Mouse (Mus musculus): ENCODE results near the gene Cdx4.

The Cdx4 gene

DNA sequence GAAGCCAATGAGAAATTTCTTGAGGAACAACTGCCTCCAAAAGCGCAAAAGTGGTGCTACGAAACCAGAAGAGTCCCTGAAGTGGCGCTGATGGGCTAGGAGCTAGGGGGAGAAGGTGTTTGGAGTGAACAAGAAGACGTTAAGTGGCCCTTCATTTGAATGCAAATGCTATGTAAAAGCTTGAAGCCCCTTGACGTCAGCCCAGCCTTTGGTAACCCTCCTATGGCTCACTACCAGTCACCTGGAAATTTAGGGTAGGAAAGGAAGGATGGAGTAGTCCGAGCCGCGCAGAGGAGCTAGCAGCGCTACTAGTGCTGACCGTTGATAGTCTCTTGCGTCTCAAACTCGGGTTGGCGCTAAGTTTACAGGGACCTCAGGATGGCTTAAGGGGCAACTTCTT lies at the start of gene Cdx4:
Gene Cdx4, plus strand, starts transcription at position 253 of the 400 bp plus-strand sequence.
- in situ Hi-C loops (cut with MseI, MboI), result no loop called here

DNA sequence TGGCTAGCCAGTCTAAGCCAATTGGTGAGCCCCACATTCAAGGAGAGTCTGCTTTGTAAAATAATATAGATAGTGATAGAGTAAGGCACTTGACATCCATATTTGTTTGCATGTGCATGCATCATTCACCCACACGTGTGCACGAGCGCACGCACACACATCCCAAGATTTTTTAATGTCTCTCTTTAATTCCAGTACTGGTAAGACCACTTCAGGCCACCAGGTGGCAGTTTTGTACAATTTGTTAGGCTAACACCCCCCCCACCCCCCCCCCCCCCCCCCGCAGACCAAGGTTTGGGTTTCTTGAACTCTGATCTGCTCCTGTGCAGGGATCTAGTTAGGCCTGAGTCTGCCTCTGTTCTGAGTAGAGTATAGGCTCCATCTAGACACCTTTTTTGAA lies 46.9 kb upstream of the Cdx4 start:
- in situ Hi-C loops (cut with MseI, MboI), result loop anchor here (5.0 kb wide), 1 partner anchor 98 kb away; no protein-coding TSS in a partner anchor

DNA sequence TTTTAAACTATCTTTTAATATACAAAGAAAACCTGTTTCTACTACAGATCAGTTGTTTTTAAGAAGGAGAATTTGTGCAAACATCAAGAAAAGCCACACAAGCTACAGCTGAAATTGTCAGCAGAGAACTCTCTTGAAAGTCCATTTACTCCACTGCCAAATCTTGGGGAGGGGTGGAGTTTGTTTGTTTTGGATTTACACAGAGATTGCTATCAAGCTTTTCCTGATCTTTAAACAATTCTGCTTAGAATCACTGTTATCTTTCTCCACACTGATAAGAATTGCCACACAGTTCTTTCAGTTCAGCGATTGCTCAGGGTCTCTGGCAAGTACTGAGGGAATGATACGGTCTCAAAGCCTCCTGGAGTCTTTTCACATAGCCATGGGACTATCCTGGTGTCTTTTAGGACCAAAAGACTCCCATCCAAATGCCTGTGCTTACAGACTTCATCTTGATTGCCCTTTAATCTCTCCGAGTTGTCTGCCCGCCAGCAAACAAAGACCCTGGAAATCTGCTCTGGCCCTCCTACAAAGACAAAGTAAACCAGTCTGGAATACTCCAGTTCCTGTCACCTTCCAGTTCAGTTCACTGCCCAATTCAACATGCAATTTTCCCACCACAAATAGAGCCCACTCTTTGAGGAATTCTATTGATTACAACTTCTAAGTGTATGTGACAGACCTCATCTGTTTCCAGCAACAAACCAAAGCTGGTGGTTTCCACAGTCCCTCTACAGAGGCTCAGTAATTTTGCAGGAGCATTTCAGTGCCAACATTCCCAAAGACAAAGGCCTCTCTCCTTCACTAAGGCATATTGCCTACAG lies 34.1 kb upstream of the Cdx4 start:
- in situ Hi-C loops (cut with MseI, MboI), result no loop called here

DNA sequence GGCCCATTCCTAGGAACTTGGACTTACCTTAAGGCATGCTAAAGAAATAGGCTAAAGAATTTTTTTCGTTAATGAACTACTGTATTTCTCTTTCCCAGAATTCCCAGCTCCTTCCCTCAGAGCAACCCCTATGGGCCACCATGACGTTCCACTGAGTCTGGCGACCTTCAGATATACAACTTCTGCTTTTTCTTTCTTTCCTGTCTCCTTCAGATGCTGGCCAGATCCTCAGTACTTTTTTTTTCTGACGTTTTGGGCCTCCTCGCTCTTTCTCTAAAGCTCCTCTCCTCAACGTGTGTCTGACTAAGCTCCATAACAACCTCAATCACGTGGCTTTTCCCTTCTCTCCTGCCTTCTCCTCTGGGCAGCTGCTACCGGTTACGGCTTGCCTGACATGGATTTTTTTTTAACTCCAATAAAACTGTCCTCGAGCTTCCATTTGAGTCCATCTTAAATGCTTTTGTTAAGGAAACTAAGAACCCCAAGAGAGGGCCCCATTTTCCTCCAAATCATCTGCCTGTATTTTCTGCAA lies 33.3 kb upstream of the Cdx4 start:
- in situ Hi-C loops (cut with MseI, MboI), result no loop called here

DNA sequence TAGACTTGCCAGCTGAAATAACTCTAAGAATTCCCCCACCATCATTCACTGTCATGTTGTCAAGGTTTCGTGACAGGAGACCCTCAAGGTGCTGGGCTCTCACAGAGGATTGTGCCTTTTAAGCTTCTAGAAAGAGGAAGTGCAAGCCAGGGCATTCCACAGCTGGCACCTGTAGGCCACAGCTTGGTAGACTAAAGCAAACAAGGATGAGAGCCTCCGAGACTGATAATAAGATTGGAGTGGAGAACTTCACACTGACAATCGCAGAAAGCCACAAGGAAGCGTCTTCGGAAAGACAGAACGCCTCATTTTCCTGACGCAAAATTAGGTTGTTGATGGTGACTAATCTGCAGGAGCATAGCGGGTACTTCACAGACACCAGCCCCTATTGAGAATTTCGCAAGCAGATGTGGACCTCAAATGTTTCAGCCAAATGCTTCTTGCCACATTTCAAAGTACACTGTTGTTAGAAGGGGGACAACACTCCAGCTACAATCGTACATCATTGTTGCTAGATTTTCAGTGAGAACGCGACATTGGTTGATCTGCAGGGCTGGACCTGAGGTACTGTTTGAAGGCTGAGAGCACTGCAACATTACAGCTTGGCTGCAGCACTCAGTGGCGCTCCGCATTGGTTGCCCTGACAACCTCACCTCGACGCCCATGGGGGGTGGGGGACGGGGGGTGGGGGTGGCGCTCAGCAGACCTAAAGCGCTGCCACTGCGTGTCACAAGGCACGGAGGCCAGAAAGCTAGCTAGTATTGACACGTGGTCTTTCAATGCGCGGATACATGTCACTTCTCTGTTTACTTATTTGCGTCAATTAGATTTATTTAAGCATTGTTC lies 32.5 kb upstream of the Cdx4 start:
- in situ Hi-C loops (cut with MseI, MboI), result no loop called here

DNA sequence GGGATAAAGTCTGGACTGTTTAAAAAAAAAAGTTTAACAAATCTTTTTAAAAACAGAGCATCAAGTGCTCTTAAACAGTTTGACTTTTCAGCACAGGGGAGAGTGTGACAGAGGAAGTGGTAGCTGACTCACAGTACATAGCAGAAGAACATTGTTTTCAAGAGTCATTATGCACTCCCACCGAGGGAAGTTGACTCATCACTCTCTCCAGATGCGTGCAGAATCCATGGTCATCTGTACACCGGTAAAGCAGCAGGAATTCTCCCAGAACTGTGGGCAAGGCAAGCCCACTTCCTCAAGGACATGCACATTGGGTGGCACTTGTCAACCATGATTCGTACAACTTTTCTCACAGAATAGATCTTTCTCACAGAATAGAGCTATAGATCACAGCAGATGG lies 22.3 kb upstream of the Cdx4 start:
- in situ Hi-C loops (cut with MseI, MboI), result no loop called here

DNA sequence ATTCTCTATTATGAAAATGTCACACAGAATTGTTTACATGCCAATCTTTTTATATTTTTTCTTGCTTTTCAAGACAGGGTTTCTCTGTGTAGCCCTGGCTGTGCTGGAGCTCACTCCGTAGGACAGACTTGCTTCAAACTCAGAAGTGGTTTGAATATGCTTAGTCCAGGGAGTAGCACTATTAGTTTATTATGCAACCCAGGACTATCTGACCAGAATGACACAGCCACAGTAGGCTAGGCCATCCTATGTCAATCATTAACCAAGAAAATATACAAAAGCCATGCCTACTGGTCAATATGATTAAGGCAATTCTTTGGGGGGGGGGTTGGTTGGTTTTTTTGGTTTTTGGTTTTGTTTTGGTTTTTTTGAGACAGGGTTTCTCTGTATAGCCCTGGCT lies 12.9 kb upstream of the Cdx4 start:
- in situ Hi-C loops (cut with MseI, MboI), result no loop called here

DNA sequence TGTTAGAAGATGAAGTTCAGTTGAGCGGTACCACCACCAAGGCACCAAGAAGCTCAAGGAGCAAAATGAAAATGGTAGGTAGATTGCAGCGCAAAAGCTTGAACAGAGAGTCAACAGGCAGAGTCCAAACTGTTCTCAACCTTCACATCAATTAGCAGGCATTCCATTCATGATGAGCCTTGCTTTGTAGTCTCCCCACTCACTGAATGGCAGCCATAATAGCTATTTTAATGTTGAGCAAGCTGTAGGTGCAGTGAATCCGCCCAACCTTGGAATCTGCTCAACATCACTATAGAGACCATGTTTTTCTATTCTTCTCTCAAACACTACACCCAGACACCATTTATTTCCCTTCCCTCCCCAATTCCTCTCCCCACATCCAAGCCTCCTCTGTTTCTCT lies 9.5 kb upstream of the Cdx4 start:
- in situ Hi-C loops (cut with MseI, MboI), result no loop called here

DNA sequence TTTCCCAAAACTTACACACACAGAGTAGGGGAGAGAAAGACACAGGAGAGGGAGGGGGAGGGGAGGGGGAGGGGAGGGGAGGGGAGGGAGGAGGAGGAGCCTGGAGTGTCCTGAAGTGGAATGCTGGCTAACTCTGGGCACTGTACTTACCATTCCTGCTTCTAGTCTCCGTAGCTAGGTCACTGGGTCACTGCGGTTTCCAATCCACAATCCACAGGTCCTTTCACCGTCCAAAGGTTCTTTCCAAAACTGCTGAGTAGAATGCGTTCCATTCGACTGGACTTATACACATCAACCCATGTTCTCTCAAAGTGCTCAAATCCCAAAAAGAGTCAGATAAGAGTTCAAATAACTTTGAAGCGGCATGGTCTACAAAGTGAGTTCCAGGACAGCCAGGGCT lies 7.1 kb upstream of the Cdx4 start:
- in situ Hi-C loops (cut with MseI, MboI), result no loop called here

DNA sequence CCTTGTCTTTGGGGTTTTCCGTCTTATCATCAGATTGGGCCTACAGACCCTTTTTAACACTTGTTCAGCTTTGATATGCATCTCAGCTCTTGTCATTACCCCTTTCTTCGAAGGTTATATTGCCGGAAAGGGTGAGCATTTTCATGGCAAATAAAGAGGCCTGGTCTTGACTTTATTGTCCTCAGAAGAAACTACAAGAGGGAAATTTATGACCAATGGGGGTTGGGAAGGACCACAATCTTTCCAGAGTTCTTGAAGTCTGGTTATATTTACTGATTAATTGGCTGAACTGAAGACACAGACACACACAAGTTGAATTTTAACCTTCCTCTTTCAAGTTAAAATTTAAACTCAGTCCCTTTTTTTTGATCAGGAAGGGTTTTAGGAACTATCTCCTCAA lies 4.7 kb downstream of the Cdx4 start:
- in situ Hi-C loops (cut with MseI, MboI), result no loop called here

DNA sequence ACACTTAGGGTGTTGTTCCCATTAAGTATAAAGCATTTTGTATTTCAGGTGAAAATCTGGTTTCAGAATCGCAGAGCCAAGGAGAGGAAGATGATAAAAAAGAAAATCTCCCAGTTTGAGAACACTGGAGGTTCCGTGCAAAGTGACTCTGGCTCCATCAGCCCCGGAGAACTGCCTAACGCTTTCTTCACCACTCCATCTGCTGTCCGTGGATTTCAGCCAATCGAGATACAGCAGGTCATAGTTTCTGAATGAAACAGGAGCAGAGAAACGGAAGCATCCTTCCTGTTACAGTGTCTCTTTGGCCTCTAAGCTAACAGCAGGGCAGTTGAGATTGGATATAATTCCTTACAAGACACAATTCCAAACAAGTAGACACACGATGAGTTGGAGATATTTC lies 8.2 kb downstream of the Cdx4 start:
- in situ Hi-C loops (cut with MseI, MboI), result no loop called here

DNA sequence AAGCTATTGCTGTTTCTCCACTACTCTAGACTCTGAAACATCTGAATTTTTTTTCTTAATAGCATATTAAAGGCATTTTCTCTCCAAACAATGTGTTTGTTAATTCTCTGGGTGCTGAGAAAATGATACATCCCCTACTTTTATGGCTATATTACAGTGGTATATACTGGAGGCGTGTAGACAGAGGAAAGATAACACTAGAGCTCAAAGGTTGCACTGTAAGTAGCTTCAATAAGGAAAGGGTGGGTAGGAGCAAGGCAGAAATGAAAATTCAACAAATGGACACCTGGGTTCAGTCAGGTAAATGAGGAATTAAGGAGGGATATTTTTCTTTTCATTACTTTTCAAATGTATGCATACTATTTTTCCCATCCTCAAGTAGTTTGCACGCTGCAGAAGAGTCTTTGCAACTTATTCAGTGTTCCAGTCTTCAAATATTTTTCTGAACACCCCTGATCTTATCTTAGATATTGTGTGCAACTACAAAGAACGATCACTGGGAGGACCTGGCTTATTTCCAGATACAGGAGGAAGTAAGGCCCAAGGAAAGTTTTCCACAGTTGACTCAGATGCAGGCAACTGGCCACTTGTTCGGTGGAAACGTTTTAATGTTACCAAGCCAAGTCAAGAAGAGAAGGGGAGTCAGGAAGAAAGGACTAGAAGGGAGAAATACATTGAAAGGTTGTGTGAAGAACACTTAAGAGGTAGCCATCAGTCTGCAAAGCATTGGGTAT lies 10.1 kb downstream of the Cdx4 start:
- in situ Hi-C loops (cut with MseI, MboI), result no loop called here

DNA sequence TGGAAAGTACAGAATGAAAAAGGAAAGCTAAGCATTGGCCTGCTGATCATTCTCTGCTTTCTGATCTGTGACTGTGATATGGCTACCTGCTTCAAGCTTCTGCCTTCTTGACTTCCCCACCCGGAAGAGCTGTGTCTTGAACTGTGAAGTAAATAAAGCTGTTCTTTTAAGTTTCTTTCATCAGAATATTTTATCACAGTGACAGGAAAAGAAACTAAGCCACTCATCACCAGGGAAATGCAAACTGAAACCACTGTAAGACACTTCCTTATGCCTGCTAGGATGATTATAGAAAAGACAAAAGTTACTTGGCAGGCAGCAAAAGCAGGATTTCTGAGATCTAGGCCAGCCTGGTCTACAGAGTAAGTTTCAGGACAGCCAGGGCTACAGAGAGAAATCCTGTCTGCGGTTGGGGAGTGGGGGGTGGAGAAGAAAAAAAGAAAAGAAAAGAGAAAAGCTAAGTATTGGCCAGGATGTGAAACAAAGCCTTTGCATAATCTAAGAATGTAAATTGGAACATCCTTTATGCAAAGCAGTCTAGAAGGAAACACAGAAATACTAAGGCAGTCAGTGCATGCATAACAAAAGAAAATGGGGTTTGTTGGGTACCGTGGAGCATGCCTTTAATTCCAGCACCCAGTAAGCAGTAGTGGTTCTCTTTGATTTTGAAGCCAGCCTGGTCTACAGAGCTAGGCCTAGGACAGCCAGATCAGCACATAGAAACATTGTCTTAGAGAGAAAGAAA lies 20.3 kb downstream of the Cdx4 start:
- in situ Hi-C loops (cut with MseI, MboI), result no loop called here

DNA sequence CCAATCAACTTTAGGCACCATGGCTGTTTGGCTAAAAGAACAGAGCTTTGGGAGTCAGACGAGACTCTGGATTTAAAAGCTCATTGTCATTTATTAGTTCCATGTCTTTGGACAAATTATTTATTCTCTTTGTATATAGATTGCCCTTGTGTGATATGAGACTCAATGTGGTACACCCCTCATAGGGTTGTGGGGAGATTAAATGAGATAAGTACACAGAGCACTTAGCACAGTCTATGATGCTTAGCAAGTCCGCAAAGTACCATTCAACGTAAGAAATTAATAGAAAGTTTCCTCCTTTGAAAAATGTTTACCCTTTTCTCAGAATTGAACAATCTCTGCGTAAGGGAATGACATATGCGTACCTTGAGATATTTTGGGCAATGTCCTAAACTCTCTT lies 34.6 kb downstream of the Cdx4 start:
- in situ Hi-C loops (cut with MseI, MboI), result no loop called here

DNA sequence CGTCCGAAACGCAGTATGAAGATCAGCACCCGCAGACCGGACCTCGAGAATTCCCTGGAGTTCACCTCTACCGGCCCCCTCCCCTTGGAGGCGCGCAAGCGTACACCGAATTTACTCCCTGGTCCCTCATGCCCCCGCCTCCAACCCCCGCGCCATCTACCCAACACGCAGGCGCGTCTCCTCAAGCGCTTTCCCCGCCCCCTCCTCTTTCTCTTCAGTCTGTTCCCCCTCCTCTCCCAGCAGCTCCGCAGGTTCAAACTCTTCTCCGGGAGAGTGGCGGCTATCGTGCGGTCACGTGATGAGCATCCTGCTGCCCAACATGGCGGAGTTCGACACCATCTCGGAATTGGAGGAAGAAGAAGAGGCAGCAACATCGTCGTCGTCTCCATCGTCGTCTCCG lies 35.1 kb downstream of the Cdx4 start, which contains the start of gene Chic1:
Gene Chic1, plus strand, starts transcription at position 190 of the 400 bp plus-strand sequence.
- in situ Hi-C loops (cut with MseI, MboI), result no loop called here

DNA sequence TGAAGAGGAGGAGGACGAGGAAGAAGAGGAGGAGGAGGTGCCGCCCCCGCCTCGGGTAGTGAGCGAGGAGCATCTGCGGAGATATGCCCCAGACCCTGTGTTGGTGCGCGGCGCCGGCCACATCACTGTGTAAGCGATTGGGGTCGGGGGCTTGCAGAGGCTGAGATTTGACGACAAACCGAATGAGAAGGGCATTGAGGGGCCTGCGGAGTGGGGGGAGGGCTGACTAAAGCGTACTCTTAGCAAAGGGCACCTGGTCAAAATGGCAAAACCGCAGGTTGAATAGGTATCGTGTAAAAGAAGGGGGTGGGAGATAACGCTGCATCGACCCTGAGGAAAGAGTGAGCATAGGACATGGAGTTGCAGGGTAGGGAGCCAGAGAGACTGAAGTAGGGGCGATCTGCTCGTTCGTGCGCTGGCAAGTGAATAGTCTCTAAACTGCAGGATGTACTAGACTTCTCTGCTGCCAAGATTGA lies 35.6 kb downstream of the Cdx4 start:
- in situ Hi-C loops (cut with MseI, MboI), result no loop called here

DNA sequence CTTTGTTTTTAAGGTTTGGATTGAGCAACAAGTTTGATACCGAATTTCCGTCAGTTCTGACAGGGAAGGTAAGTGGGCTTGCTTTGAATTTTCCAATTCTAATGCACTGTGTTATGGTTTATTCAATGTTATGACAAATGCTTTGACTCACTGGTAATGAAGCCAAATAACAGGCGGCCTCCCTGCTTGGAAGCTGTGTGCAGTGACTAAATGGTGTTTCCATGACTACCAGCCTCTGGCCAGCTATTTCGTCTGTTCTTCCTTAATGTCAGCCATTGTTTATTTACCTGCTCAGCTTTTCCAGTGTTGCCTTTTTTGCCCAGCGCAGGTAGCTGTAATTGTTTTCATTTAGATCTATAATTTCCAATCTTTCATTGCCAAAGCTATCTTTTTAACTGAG lies 45.0 kb downstream of the Cdx4 start:
- in situ Hi-C loops (cut with MseI, MboI), result no loop called here

DNA sequence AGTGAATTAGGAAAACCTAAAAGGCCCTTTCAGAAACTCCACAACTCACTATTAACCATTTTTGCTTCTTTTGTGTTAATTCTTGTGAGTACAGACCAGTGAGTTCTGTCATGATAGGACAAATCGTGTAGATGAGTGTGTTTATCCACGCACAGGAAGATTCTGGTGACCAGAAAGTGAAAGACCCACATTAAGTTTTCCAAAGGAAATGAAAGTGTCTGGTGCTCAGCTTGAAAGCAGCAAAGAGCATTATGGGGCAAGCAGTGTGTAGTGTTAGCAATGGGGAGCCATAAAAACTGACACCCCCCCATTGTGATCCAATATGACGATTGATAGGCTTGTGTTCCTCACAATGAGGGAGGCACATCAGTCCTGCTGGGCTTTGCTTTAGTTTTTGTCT lies 47.5 kb downstream of the Cdx4 start:
- in situ Hi-C loops (cut with MseI, MboI), result no loop called here

DNA sequence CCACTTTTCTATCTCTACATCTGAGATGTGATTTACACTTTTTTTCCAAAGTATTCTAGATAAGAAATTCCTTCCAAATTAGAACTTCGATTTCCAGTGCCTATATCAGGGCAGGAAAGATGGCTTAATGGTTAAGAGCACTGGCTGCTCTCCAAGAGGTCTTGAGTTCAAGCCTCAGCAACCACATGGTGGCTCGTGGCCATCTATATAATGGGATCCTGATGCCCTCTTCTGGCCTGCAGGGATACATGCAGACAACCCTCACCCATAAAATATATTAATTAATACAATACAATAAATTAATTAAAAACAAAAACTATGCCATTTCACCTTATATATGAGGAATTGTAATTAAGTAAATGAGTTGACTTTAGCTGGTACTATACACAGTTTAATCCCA lies 50.0 kb downstream of the Cdx4 start:
- in situ Hi-C loops (cut with MseI, MboI), result loop anchor here (5.0 kb wide), 2 partner anchors 66 to 99 kb away; no protein-coding TSS in a partner anchor

DNA sequence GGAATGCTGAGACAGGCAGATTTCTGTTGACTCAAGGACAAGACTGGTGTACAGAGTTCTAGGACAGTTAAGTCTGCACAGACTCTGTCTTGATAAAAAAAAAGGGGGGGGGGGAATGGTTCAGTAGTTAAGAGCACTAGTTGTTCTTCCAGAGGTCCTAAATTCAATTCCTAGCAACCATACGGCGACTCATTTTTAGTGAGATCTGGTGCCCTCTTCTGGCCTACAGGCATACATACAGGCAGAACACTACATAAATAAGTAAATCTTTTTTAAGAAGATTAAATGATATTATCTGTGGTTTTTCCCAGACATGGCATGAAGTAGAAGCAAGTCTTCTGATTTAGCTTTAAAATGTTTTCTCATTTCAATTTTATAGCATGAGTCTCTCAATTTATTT lies 50.4 kb downstream of the Cdx4 start:
- in situ Hi-C loops (cut with MseI, MboI), result loop anchor here (5.0 kb wide), 2 partner anchors 66 to 99 kb away; no protein-coding TSS in a partner anchor

DNA sequence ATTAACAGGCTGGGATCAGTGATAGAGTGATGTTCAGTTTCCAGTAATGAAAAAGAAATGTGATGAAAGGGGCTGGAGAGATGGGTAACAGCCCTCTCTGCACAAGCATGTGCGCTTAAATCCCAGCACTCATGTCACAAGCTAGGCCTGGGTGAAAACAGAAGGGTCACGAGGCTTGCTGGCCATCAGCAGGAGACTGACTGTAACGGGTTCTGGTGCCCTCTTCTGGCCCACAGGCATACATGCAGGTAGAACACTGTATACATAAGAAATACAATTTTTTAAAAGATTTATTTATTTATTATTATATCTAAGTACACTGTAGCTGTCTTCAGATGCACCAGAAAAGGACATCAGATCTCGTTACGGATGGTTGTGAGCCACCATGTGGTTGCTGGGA lies 53.1 kb downstream of the Cdx4 start:
- in situ Hi-C loops (cut with MseI, MboI), result loop anchor here (5.0 kb wide), 2 partner anchors 63 to 102 kb away; no protein-coding TSS in a partner anchor

All from mouse trophoblast stem cell (cell line).